Mouse (Mus musculus) CH12.LX (cell line): ENCODE data around the gene Man2a1. TPM values are rescaled to one million over a fixed set of nuclear protein-coding genes. Genes with fewer than 3 reads are reported as not detected.

Experiments
- DNase-seq: peaks from one replicate; pipeline ENCODE4 v3.0.0-alpha.2; 2013; ENCODE audit errors: extremely low read depth
- H3K27ac ChIP-seq: 2 replicates; pipeline ENCODE4 v1.5.1; 2012; ENCODE audit warnings: low read depth, mild to moderate bottlenecking, control low read depth, moderate library complexity; ENCODE audit not compliant: insufficient read depth
- H3K27me3 ChIP-seq: replicated peaks from 2 replicates; pipeline ENCODE3; 2012; ENCODE audit warnings: inconsistent platforms
- H3K36me3 ChIP-seq, 2 experiments: replicated peaks in 1 of 2; 2 replicates each; pipeline versions ENCODE3 to v1.6.1; 2012; ENCODE audit warnings: inconsistent platforms in 1 of 2, low read length in 1 of 2, mild to moderate bottlenecking in 1 of 2, mixed read lengths in 1 of 2, moderate library complexity in 1 of 2; ENCODE audit not compliant: control insufficient read depth in 1 of 2, insufficient read depth in 1 of 2
- H3K4me1 ChIP-seq, 2 experiments: 2 replicates each; pipeline ENCODE4 v1.6.1; 2012; ENCODE audit warnings: inconsistent platforms in 1 of 2, moderate library complexity in 1 of 2; ENCODE audit not compliant: insufficient read depth in 2 of 2, control insufficient read depth in 1 of 2
- H3K4me2 ChIP-seq: 2 replicates; pipeline ENCODE4 v1.6.1; 2012; ENCODE audit warnings: low read depth, mild to moderate bottlenecking, control low read depth; ENCODE audit not compliant: poor library complexity, insufficient read depth, severe bottlenecking
- H3K4me3 ChIP-seq, 3 experiments: fragments of 150-350 bp in 1 of 3; sonication (generic) in 1 of 3; replicated peaks in 1 of 3; 2 replicates each; pipeline versions ENCODE3 to v1.5.1; 2011 to 2012; ENCODE audit warnings: low read depth in 2 of 3, low read length in 2 of 3, mild to moderate bottlenecking in 2 of 3, moderate library complexity in 2 of 3, control low read depth in 1 of 3, improper control_type of control experiment in 1 of 3, inconsistent platforms in 1 of 3, mixed read lengths in 1 of 3; ENCODE audit not compliant: poor library complexity in 1 of 3
- H3K79me2 ChIP-seq: replicated peaks from 2 replicates; pipeline ENCODE4 v1.6.1; 2012; ENCODE audit warnings: mild to moderate bottlenecking, moderate library complexity; ENCODE audit not compliant: control insufficient read depth, poor library complexity, insufficient read depth, severe bottlenecking; ENCODE audit errors: extremely low read depth
- H3K9ac ChIP-seq: 2 replicates; pipeline ENCODE4 v1.6.1; 2012; ENCODE audit warnings: low read depth, mild to moderate bottlenecking, control low read depth, moderate library complexity; ENCODE audit not compliant: insufficient read depth
- H3K9me3 ChIP-seq: replicated peaks from 2 replicates; pipeline ENCODE3; 2012; ENCODE audit warnings: low read length, inconsistent platforms, mixed read lengths
- BHLHE40 ChIP-seq: IDR thresholded peaks from 2 replicates; pipeline ENCODE4 v1.6.1; 2011; ENCODE audit warnings: mild to moderate bottlenecking, low read depth, low read length, improper control_type of control experiment
- EP300 ChIP-seq: IDR thresholded peaks from 2 replicates; pipeline ENCODE4 v1.6.1; 2011; ENCODE audit warnings: low read length, improper control_type of control experiment
- GABPA ChIP-seq: IDR thresholded peaks from 2 replicates; pipeline ENCODE4 v1.6.1; 2012; ENCODE audit warnings: low read depth, low read length, improper control_type of control experiment, inconsistent platforms; ENCODE audit not compliant: insufficient replicate concordance
- HCFC1 ChIP-seq: IDR thresholded peaks from 2 replicates; pipeline ENCODE4 v1.6.1; 2012; ENCODE audit warnings: low read depth, mild to moderate bottlenecking, inconsistent platforms, low read length, improper control_type of control experiment
- KAT2A ChIP-seq: IDR thresholded peaks from 2 replicates; pipeline ENCODE4 v1.6.1; 2012; ENCODE audit warnings: low read length, improper control_type of control experiment, inconsistent platforms; ENCODE audit not compliant: insufficient replicate concordance
- MAFK ChIP-seq: IDR thresholded peaks from 2 replicates; pipeline ENCODE4 v1.6.1; 2011; ENCODE audit warnings: low read length, improper control_type of control experiment; ENCODE audit not compliant: insufficient replicate concordance
- MAX ChIP-seq: IDR thresholded peaks from 2 replicates; pipeline ENCODE4 v1.6.1; 2011; ENCODE audit warnings: low read length, improper control_type of control experiment
- MXI1 ChIP-seq: IDR thresholded peaks from 2 replicates; pipeline ENCODE4 v1.6.1; 2011; ENCODE audit warnings: mild to moderate bottlenecking, low read depth, low read length, improper control_type of control experiment
- MYC ChIP-seq: IDR thresholded peaks from 2 replicates; pipeline ENCODE4 v1.6.1; 2011; ENCODE audit warnings: low read depth, mild to moderate bottlenecking, improper control_type of control experiment, low read length
- NELFE ChIP-seq: IDR thresholded peaks from 2 replicates; pipeline ENCODE4 v1.6.1; 2011; ENCODE audit warnings: low read depth, low read length, improper control_type of control experiment
- NRF1 ChIP-seq: IDR thresholded peaks from 2 replicates; pipeline ENCODE4 v1.6.1; 2014; ENCODE audit warnings: low read depth, mild to moderate bottlenecking, inconsistent platforms, low read length, improper control_type of control experiment, moderate library complexity
- PAX5 ChIP-seq: IDR thresholded peaks from 2 replicates; pipeline ENCODE4 v1.6.1; 2012; ENCODE audit warnings: low read length, inconsistent platforms, mixed read lengths
- POLR2A ChIP-seq: IDR thresholded peaks from 2 replicates; pipeline ENCODE4 v1.6.1; 2011; ENCODE audit warnings: low read depth, mild to moderate bottlenecking, improper control_type of control experiment, low read length
- POLR2AphosphoS2 ChIP-seq: IDR thresholded peaks from 2 replicates; pipeline ENCODE4 v1.6.1; 2011; ENCODE audit warnings: low read depth, low read length, improper control_type of control experiment
- RAD21 ChIP-seq: IDR thresholded peaks from 2 replicates; pipeline ENCODE4 v1.6.1; 2011; ENCODE audit warnings: low read depth, mild to moderate bottlenecking, low read length, improper control_type of control experiment, moderate library complexity
- RCOR1 ChIP-seq: conservative IDR thresholded peaks from 2 replicates; pipeline ENCODE4 v1.6.1; 2012; ENCODE audit warnings: low read depth, mild to moderate bottlenecking, inconsistent platforms, low read length, improper control_type of control experiment
- SMC3 ChIP-seq: IDR thresholded peaks from 2 replicates; pipeline ENCODE4 v1.6.1; 2011; ENCODE audit warnings: low read depth, low read length, improper control_type of control experiment
- TBP ChIP-seq: conservative IDR thresholded peaks from 2 replicates; pipeline ENCODE4 v1.6.1; 2011; ENCODE audit warnings: low read depth, low read length, improper control_type of control experiment
- TCF12 ChIP-seq: IDR thresholded peaks from 2 replicates; pipeline ENCODE4 v1.6.1; 2014; ENCODE audit warnings: low read depth, mild to moderate bottlenecking, inconsistent platforms, low read length, improper control_type of control experiment
- UBTF ChIP-seq: IDR thresholded peaks from 2 replicates; pipeline ENCODE4 v1.6.1; 2012; ENCODE audit warnings: low read depth, mild to moderate bottlenecking, inconsistent platforms, low read length, improper control_type of control experiment, moderate library complexity
- USF1 ChIP-seq: IDR thresholded peaks from 2 replicates; pipeline ENCODE4 v1.6.1; 2014; ENCODE audit warnings: low read depth, mild to moderate bottlenecking, inconsistent platforms, low read length, improper control_type of control experiment
- USF2 ChIP-seq: conservative IDR thresholded peaks from 2 replicates; pipeline ENCODE4 v1.6.1; 2011; ENCODE audit warnings: low read depth, low read length, improper control_type of control experiment
- ZC3H11A ChIP-seq: IDR thresholded peaks from 2 replicates; pipeline ENCODE4 v1.6.1; 2012; ENCODE audit warnings: low read depth, mild to moderate bottlenecking, inconsistent platforms, low read length, improper control_type of control experiment
- ZKSCAN1 ChIP-seq: IDR thresholded peaks from 2 replicates; pipeline ENCODE4 v1.6.1; 2012; ENCODE audit warnings: low read depth, inconsistent platforms, low read length, improper control_type of control experiment, borderline replicate concordance
- ZMIZ1 ChIP-seq: IDR thresholded peaks from 2 replicates; pipeline ENCODE4 v1.6.1; 2012; ENCODE audit warnings: low read depth, mild to moderate bottlenecking, inconsistent platforms, low read length, improper control_type of control experiment
- ZNF384 ChIP-seq: IDR thresholded peaks from 2 replicates; pipeline ENCODE4 v1.6.1; 2012; ENCODE audit warnings: low read depth, low read length, improper control_type of control experiment, inconsistent platforms
- dilution Hi-C: fragments of 300-500 bp; cut with MboI; formaldehyde crosslinking; loops from 2 replicates; pipeline ENCODE4 v1.14.3; 2020; ENCODE audit warnings: low sequenced_read_pairs; ENCODE audit not compliant: extremely low pct_unique_long_range_greater_than_20kb, extremely low pct_ligation_motif_present
- in situ Hi-C: fragments of 300-500 bp; cut with MboI; formaldehyde crosslinking; loops from 3 replicates; pipeline ENCODE4 v1.14.3; 2019; ENCODE audit warnings: low sequenced_read_pairs, low pct_ligation_motif_present, low pct_unique_long_range_greater_than_20kb, mixed read lengths
- polyA plus RNA-seq: library from polyadenylated mRNA; unstranded; fragments of >175 nt; gene quantifications from 2 replicates; pipeline ENCODE4 v1.2.1, GENCODE M21; 2012; ENCODE audit warnings: low read depth; ENCODE audit not compliant: insufficient read length
- total RNA-seq, 2 experiments: library from RNA; depleted of rRNA; stranded (reverse); fragments of 300-350 nt in 1 of 2; fragments of >200 nt in 1 of 2; gene quantifications; 2 replicates each; pipeline ENCODE4 v1.2.3; 2012 to 2014

Gene Man2a1
- total and polyA plus RNA-seq, 3 experiments = 7.9 to 15.4 (median 11.9) TPM

DNA sequence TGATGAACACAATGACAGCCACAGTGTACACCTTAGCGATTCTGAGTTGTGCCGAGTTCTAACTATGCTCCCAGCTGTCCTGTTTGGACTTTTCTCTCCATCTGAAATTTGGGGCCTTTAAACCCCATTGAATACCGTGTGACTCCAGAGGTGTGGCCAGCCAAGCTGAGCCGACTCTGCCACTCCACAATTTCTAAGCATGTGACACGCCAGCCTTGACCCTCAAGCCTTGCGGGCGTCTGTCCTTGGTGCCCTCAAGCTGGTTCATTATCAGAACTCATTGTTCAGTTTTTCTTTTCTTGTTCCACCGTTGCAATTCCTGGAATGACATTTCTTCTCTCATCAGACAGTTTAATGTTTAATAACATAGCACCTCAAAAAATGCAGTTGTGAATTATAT lies 98.0 kb downstream of the Man2a1 start:
- Histone ChIP-seq H3K27ac (no peak overlapping the region), H3K27me3 (no peaks in the 10 kb centered on the region), H3K4me1 (peaks cover 0 to 14% of the 10 kb centered on the region in 2 experiments; a peak in 1 of 4 replicates), H3K79me2 (no peaks in the 10 kb centered on the region), H3K36me3 (peaks cover 0 to 31% of the 10 kb centered on the region in 2 experiments), H3K4me3 (no peak overlapping the region), H3K9me3 (peaks cover 2% of the 10 kb centered on the region), H3K4me2 (no peak overlapping the region), H3K9ac (no peak overlapping the region)
- in situ Hi-C loops (no loop called here), dilution Hi-C loops (no loop called here)
- DNase-seq = no peak
- TF ChIP-seq POLR2A = no peak
- TF ChIP-seq ZMIZ1 = no peak
- no peak for TF ChIP-seq TBP
- TF ChIP-seq KAT2A = no peak
- no peak for TF ChIP-seq RAD21
- TF ChIP-seq MAX = no peak
- no peak for TF ChIP-seq PAX5
- TF ChIP-seq ZC3H11A = no peak
- TF ChIP-seq MXI1 = no peak
- no peak for TF ChIP-seq EP300
- no peak for TF ChIP-seq USF2
- TF ChIP-seq MYC = no peak
- no peak for TF ChIP-seq HCFC1
- TF ChIP-seq NRF1 = no peak
- TF ChIP-seq NELFE = no peak
- no peak for TF ChIP-seq SMC3
- no peak for TF ChIP-seq UBTF
- no peak for TF ChIP-seq GABPA
- no peak for TF ChIP-seq ZKSCAN1

DNA sequence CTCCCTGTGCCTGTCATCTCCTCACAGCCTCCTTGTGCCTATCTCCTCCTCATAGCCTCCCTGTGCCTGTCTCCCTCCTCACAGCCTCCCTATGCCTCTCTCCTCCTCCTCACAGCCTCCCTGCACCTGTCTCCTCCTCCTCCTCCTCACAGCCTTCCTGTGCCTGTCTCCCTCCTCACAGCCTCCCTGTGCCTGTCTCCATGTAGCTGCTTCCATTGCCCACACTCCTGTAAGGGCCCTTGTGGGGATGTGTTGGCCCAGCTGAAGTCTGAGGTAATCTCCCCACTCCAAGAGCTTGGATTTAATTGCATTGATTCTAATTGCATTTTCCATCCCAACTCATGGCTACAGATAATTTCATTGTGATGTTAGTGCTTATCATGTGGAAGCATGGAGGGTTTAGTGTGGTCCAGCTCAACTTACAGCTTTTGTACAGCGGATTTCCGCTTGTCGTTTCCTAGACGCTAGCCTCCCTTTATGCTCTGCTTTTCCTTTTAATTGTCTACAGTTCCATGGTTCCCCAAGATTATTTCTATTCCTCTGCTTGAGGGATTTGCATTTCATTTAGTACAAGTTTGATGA lies 103.2 kb downstream of the Man2a1 start:
- Histone ChIP-seq H3K27me3 (no peaks in the 10 kb centered on the region), H3K4me1 (peaks cover 0 to 4% of the 10 kb centered on the region in 2 experiments; a peak in 1 of 4 replicates), H3K4me3 (no peak overlapping the region), H3K27ac (no peak overlapping the region), H3K4me2 (no peak overlapping the region), H3K79me2 (no peaks in the 10 kb centered on the region), H3K9me3 (no peaks in the 10 kb centered on the region), H3K9ac (no peak overlapping the region)
- no peak for DNase-seq
- dilution Hi-C loops = no loop called here
- in situ Hi-C loops = no loop called here
- TF ChIP-seq MAFK = no peak
- no peak for TF ChIP-seq TCF12
- TF ChIP-seq RCOR1 = no peak
- TF ChIP-seq ZNF384 = no peak
- no peak for TF ChIP-seq EP300
- TF ChIP-seq USF1 = no peak
- TF ChIP-seq MXI1 = no peak
- no peak for TF ChIP-seq MYC
- TF ChIP-seq POLR2AphosphoS2 = no peak
- TF ChIP-seq BHLHE40 = no peak
- no peak for TF ChIP-seq ZKSCAN1
- TF ChIP-seq, all 38 proteins: peak for 0
- peaks cover 0 to 27% of the 10 kb centered on the region in 2 experiments for H3K36me3 ChIP-seq
